Mouse (Mus musculus) frontal cortex, adult (tissue): ENCODE measurements around the gene Platr17.

Experiments
- ATAC-seq: cut with Nextera tagmentation; 2 replicates; pipeline ENCODE4 v1.9.2; 2017; ENCODE audit warnings: mild to moderate bottlenecking, moderate library complexity, mixed read lengths; ENCODE audit not compliant: low TSS enrichment

Gene Platr17

DNA sequence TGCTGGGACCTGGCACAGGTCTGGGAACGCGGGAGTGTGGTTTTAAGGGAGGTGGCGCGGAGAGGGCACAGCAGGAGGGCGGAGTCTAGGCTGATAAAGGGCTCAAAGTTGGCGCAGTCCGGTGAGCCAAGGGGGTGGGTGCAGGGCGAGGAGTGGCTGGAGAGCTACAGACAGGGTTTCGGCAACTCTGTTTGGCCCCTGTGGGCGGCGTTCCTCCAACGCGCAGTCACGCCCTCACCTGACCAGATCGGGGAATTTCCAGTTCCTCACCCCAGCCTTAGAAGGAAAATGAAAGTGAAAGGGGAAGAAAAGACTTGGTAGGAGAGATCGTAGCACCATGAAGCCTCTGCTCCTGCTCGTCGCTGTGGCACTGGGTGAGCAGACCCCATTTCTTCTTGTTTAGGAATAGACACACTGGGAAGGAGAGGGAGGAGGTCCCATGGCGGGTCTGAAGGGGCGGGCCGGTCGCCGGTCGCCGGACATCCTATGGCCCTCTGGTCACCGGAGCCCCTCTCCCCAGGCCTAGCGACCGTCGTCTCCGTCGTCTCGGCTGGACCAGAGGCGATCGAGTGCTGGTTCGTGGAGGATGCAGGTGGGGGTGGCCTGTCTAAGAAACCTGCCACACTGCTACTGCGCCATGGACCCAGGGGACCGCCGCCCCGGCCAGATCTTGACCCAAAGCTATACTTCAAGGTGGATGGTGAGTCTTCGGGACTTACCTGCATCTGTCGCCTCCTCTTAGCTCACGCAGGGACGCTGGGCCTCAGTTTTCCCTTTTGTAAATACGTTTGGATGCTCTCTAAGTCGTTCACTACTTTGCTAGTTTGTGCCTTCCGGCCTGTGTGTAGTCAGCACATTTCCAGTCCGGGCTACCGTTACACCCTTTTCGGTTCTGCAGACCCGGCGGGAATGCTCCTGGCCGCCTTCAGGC lies 14.7 kb downstream of the Platr17 start:
- ATAC-seq, result peak; percentile 6; the same call in 1 of the 2 replicates

DNA sequence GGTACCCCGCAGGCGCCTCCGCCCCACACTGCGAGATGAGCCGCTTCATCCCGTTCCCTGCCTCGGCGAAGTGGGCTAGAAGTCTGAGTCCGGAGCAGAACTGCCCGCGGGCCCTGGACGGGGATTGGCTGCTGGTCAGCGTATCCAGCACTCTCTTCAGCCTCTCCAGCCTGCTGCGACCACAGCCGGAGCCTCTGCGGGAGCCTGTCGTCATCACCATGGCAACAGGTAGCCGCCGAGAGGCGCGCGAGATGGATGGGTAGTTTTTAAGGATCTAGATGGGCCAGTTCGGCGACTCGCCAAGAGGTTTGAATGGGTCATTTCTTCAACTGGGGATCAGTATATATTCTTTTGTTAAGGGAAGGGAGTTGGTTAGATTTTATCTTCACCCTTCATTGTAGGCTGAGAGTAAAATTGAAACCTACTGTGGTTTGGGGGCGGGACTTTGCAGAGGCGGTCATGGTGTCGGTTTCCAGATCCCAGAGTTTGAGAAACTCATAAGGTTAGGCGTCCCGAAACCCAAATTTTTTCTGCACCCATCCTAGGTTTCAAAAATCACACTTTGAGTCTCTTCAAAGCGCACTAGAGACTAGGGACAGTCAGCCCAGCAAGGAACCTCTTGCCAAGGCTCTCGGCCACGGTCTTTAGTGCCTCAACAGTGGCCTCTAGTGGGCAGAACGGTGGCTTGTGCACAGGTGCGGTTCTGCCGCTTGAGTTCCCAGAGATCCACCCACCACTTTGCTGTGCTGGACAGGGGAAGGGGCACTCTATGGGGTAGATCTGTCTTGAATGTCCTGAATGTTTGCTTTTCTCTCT lies 15.6 kb downstream of the Platr17 start:
- ATAC-seq, result peak; percentile 35

DNA sequence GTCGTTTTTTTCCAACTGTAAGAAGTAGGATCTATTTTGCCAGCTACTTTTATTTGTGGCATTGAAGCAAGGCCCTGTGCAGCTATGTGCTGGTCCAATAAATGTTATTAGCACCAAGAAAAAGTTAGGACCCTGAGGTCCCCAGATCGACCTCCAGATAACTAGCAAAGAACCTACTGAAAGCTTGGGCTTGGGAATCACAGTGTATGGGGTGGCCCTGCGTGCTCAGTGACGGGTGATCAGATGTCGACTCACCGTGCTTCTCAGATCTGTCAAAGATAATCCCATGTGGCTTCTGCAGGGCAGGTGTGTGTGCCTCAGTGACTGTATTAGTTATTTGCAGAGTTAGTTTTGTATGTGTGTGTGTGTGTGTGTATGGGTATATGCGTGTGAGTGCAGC lies 16.4 kb downstream of the Platr17 start:
- no peak for ATAC-seq

DNA sequence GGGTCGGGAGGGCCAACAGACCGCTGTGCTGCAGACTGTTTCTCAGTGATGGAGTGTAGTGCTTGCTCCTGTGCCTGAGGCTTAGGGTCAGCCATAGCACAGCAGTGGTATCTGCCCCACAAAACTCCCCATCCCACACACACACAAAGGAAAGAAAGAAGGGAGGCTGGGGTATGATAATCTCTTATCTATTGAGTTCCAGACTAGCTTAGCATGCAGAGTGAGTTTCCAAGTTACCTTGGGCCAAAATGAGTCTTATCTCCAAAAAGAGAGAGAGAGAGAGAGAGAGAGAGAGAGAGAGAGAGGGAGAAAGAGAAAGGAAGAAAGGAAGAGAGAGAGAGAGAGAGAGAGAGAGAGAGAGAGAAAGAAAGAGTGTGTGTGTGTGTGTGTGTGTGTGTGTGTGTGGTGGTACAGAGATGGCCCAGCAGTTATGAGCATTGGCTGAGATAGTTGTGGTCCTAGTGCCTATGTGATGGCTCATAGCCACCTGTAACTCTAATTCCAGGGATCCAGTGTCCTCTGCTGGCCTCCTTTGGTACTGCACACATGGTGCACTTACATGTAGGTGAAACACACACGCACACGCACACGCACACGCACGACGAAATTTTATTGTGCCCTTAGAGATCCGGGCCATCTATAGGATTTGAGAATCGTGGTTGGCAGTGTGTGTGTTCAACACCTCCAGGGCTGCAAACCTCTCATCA lies 19.8 kb downstream of the Platr17 start:
- ATAC-seq, result no peak

DNA sequence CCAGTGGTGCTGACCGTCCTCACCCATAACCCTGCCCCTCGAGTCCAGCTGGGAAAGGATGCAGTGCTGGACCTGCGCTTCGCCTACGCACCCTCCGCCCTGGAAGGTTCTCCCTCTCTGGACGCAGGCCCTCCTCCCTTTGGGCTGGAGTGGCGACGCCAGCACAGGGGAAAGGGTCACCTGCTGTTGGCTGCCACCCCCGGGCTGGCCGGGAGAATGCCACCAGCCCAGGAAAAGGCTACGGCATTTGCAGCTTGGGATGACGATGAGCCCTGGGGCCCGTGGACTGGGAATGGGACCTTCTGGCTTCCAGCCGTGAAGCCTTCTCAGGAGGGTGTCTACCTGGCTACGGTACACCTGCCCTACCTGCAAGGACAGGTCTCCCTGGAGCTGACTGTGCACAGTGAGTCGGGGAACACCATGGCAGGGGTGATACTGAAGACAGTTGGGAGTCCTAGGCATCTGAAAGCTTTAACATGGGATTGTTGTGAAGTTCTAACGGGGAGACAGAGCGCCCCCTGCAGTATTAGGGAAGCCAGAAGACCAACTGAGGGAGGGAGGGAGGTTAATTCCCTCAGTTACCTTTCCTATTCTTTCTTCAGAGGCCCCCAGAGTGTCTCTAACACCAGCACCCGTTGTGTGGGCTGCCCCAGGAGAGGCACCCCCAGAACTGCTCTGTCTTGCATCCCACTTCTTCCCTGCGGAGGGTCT lies 20.6 kb downstream of the Platr17 start:
- ATAC-seq, result no peak

DNA sequence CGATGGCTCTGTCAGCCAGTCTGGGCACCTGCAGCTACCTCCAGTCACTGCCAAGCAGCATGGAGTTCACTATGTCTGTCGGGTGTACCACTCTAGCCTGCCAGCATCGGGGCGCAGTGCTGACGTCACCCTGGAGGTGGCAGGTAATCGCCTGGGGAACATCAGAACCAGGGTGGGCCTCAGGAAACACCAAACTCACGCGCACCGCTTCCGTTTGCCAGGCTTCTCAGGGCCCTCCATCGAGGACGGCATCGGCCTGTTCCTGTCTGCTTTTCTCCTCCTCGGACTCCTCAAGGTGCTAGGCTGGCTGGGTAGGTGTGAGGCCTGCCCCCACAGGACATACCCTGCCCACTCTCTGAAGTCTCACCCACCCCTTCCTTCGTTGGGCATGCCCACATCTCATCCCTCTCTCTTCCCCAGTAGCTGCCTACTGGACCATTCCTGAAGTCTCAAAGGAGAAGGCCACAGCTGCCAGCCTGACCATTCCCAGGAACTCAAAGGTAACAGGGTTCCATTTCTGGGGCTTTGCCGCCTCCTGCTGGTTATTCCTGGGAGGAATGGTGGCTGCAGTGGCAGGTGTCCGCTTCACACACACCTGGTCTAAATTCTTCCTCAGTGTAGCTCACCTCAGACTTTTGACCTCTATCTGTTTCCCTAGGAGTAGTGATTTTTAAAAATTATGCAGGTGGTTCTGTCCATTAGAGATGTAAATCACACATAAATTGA lies 21.4 kb downstream of the Platr17 start:
- no peak for ATAC-seq

DNA sequence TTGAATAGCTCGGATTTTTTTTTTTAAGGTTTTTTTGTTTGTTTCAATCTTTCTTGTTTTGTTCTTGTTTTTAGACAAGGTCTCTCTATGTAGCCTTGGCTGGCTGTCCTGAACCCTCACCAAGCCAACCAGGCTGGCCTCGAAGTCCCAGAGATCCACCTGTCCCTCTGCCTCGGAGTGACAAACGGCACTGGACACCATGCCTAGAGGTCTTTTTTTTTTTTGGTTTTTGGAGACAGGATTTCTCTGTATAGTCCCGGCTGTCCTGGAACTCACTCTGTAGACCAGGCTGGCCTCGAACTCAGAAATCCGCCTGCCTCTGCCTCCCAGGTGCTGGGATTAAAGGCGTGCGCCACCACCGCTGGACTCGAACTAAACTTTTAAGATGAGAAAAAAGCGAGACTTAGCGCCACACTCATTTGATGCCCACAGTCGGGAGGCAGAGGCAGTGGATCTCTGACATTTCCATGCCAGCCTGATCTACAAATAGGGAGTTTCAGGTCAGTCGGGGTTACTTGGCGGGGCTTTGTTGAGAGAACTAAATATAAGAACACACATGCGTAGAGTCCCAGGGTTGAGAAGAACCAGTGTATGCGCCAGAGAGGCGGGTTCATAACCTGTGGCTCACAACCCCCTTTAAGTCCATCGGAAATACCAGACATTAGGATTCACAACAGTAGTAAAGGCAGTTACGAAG lies 23.5 kb downstream of the Platr17 start:
- ATAC-seq, result no peak

DNA sequence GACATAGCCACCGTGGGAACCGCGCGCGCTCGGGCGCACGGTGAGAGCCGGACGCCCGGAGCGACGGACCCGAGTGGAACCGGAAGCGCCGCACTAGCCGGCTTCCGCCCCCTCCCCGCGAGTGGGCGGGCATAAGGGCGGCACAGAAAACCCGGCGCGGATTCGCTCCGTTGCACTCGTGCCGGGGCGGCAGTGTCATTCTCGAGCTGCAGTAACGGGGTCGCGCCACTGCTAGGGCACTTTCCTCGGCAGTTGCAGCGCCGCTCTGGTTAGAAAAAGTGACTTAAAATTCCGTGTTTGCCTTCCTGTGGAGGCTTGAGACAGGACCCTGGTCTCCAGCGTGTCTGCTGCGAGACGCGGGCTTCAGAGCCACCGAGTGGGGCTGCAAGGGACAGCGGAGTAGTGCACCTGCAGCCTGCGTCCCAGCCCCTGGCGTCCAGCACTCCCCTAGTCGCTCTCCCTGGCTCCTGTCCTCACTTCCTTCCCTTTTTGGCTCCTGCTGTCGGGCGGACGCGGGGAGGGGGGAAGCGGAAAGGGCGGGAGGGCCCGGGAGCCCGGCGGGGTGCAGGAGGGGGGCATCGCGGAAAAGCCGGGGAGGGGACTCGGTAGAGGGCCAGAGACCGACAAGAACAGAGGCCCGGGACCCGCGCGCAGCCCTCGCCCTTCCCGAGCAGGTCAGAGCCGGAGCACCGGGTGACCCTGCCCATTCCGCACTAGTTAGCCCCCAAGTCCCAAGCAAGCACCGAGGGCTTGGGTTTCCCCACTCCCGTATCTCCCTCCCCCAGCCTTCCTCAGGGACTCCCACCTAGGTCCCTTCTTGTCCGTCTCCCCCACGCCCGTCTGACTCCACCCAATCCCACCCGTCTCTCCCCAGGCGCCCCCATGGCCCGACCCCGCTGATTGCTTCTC lies 24.7 kb downstream of the Platr17 start, which contains the start of gene Rgl2:
Gene Rgl2, plus strand, starts transcription at position 173 of the 909 bp plus-strand sequence.
- ATAC-seq, result peak; percentile 68

DNA sequence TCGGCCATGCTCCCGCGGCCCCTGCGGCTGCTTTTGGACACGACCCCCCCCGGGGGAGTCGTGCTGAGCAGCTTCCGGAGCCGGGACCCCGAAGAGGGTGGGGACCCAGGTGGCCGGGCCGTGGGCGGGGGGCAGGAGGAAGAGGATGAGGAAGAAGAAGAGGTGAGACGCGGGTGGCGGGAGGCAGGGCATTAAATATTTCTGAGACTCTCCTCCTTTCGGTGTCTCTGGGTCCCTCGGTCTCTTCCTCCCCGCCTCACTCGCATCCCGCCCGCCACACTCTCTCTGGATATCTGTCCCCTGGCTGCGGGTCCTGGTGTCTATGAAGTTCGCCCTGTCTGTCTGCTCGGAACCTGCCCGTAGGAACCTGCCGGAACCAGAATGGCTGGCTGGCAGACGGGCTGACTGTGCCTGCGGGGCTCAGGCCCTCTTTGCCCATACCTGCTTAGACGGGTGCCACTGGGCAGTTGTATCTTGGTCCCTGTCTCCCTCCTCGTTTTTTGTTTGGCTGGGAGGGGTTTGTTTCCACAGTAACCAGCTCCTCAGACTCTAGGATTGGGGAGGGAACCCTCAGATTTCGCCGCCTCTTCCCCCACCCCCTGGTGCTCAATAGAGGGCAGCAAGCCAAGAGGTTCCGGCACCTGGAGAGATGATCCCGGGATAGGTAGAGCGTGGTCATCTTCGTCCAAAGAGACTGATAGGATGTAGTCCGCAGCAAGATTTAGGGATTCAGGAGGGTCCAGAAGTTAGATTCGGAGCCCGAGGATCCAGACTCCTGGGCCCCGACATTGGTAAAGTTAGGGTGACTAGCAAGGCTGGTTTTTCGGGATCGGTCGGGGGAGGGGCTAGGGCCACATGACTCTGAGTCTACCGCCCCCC lies 25.6 kb downstream of the Platr17 start:
- peak; percentile 51 for ATAC-seq

DNA sequence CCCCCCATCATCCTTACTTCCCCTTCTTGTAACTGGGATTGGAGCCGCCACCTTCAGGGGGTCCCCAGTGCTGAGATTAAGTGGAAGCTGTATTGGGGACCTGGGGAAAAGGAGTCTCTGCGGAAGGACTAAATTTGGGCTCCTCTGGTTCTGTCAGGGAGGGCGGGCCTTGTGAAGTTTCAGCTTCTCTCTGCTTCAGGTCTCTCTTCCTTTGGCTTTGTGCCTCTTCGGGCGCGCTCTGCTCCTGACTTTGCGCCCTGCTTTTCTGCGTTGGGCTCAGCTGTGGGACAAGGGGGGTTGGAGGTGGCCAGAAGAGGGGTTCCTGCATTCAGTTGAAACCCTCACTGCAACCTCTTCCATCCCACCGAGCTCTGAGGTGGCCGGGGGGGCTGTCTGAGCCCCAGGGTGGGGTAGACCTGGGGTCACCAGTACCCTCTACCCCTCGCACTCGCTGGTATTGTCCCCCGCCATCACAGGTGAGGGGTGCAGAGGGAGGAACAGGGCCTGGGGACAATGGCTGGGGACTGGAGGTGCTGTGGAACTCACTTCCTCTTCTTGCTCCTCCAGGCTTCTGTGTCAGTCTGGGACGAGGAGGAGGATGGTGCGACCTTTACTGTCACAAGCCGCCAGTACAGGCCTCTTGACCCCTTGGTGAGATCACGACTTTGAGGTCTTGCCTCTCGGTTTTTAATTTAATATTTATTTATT lies 26.4 kb downstream of the Platr17 start:
- ATAC-seq, result peak; percentile 2; the same call in 1 of the 2 replicates

DNA sequence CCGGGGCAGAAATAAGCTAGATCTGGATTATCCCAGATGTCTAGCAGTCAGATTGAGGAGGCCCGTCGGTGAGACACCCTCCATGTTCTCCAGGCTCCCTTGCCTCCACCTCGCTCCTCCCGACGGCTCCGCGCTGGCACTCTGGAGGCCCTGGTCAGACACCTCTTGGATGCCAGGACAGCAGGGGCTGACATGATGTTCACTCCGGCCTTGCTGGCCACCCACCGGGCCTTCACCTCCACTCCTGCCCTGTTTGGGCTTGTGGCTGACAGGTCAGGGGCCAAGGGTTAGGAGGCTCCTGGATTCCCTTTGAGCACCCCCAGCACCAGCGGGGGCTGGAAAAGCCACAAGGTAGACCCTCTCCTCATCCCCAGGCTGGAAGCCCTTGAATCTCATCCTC lies 27.0 kb downstream of the Platr17 start:
- no peak for ATAC-seq

DNA sequence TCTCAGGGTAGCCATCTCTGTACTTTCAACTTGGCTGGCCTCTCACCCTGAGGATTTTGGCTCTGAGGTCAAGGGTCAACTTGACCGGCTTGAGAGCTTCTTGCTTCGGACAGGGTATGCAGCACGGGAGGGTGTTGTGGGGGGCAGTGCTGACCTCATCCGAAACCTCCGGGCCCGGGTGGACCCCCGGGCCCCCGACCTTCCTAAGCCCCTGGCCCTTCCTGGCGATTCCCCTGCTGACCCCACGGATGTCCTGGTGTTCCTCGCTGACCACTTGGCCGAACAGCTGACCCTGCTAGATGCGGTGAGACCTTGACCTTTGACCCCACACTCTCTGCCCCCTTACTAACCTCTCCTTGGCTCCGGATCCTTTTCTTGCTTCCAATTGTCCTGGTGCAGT lies 27.5 kb downstream of the Platr17 start:
- ATAC-seq, result no peak

DNA sequence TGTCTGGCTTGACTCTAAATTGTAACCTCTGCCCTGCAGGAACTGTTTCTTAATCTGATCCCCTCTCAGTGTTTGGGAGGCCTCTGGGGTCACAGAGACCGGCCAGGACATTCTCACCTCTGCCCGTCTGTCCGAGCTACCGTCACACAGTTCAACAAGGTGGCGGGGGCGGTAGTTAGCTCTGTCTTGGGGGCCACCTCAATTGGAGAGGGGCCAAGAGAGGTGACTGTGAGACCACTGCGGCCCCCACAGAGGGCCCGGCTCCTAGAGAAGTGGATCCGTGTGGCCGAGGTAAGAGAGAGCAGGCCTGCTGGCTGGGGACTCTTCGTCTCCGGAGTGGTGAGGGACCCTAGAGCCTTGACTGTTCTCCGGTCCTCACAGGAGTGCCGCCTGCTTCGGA lies 28.0 kb downstream of the Platr17 start:
- ATAC-seq, result no peak

DNA sequence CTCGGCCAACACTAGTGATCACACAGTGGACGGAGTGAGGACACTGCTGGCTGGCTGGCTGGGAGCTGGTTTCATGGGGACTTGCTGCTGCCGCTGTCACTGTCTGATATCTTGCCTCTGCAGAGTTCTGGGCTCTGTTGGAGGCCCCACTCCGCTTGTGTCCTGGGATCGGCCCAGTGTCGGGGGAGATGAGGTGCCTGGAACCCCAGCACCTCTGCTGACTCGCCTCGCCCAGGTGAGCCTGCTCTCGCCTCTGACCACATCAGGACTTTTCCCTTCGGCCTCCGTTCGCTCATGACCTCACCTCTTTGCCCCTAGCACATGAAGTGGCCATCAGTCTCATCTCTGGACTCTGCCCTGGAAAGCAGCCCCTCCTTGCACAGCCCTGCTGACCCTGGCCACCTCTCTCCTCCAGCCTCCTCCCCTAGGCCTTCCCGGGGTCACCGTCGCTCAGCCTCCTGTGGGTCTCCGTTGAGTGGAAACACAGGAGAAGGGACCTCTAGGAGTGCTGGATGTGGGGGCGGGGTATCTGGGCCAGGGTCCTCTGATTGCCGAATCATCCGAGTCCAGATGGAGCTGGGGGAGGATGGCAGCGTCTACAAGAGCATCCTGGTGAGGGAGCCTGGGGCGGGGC lies 30.6 kb downstream of the Platr17 start:
- ATAC-seq, result no peak

DNA sequence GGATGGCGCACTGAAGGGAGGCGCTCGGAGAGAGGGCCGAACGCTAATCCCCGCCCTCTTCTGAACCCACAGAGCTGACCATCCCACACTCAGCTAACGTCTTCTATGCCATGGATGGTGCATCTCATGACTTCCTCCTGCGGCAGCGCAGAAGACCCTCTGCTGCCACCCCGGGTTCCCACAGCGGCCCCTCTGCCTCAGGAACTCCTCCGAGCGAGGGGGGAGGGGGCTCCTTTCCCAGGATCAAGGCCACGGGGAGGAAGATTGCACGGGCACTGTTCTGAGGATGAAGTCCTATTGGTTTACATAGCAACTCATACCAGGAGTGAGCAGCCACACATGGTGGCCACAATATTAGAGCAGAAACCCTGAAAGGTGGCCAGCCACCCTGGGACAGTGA lies 32.1 kb downstream of the Platr17 start:
- no peak for ATAC-seq

DNA sequence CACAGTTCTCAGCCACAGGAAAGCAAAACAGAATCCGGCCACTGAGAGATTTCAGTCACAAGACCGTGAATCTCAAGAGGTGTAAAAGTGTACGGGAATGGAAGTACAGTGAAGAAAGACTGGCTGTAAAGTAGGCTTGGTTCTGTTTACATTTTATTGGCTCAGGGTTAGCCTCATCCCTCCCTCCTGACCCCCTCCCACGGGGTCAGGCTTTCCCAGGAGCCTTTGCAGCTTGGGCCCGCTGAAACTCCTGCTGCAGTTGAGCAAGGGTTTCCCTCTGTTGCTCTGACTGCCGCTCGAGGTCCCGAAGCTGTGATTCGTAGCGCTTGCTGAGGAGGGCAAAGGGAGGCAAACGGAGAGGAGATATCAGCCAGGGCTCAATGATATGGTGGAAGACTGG lies 33.8 kb downstream of the Platr17 start:
- ATAC-seq, result no peak
